Mouse (Mus musculus): Measurements from ENCODE around the gene Scamp3. TPM values are rescaled to one million over a fixed set of nuclear protein-coding genes. Genes with fewer than 3 reads are reported as not detected.

Scamp3 gene
- polyA plus RNA-seq, 1 experiment: 190 TPM

- no peak for TF ChIP-seq GATA1 (IDR thresholded peaks at IDR 0.05; ENCODE audit: low read length)
Measured at GRCm38 (mm10) chr3:89182531-89183057, 5.3 kb downstream of the Scamp3 start.

GRCm38 (mm10) chr3:89183058-89183958 is 6.0 kb downstream of the Scamp3 start, which contains the start of gene Fam189b:
Gene Fam189b (plus strand): TSS chr3:89183143.
- no peak for TF ChIP-seq GATA1 (IDR thresholded peaks at IDR 0.05; ENCODE audit: low read length)

- no peak for TF ChIP-seq GATA1 (IDR thresholded peaks at IDR 0.05; ENCODE audit: low read length)
Measured at GRCm38 (mm10) chr3:89183959-89184315, 6.7 kb downstream of the Scamp3 start.

GRCm38 (mm10) chr3:89187197-89187596 is 9.9 kb downstream of the Scamp3 start:
- TF ChIP-seq GATA1 (IDR thresholded peaks at IDR 0.05; ENCODE audit: low read length): no peak

- no peak for TF ChIP-seq GATA1 (IDR thresholded peaks at IDR 0.05; ENCODE audit: low read length)
Measured at GRCm38 (mm10) chr3:89187690-89188477, 10.6 kb downstream of the Scamp3 start.

GRCm38 (mm10) chr3:89188478-89188875 is 11.2 kb downstream of the Scamp3 start:
- no peak for TF ChIP-seq GATA1 (IDR thresholded peaks at IDR 0.05; ENCODE audit: low read length)

GRCm38 (mm10) chr3:89190436-89190835 is 13.2 kb downstream of the Scamp3 start:
- TF ChIP-seq GATA1 (IDR thresholded peaks at IDR 0.05; ENCODE audit: low read length): no peak

GRCm38 (mm10) chr3:89193351-89193750 is 16.1 kb downstream of the Scamp3 start:
- no peak for TF ChIP-seq GATA1 (IDR thresholded peaks at IDR 0.05; ENCODE audit: low read length)

- no peak for TF ChIP-seq GATA1 (IDR thresholded peaks at IDR 0.05; ENCODE audit: low read length)
Measured at GRCm38 (mm10) chr3:89193853-89194252, 16.6 kb downstream of the Scamp3 start.

- no peak for TF ChIP-seq GATA1 (IDR thresholded peaks at IDR 0.05; ENCODE audit: low read length)
Measured at GRCm38 (mm10) chr3:89195979-89196877, 19.0 kb downstream of the Scamp3 start.

GRCm38 (mm10) chr3:89199839-89200238 is 22.6 kb downstream of the Scamp3 start:
- no peak for TF ChIP-seq GATA1 (IDR thresholded peaks at IDR 0.05; ENCODE audit: low read length)

GRCm38 (mm10) chr3:89202253-89203141 is 25.2 kb downstream of the Scamp3 start, which contains the start of gene Gba:
Gene Gba (plus strand): TSS chr3:89202928.
- no peak for TF ChIP-seq GATA1 (IDR thresholded peaks at IDR 0.05; ENCODE audit: low read length)

GRCm38 (mm10) chr3:89203142-89203514 is 25.9 kb downstream of the Scamp3 start:
- TF ChIP-seq GATA1 (IDR thresholded peaks at IDR 0.05; ENCODE audit: low read length): no peak

GRCm38 (mm10) chr3:89206079-89206478 is 28.8 kb downstream of the Scamp3 start:
- no peak for TF ChIP-seq GATA1 (IDR thresholded peaks at IDR 0.05; ENCODE audit: low read length)
